Mouse (Mus musculus) forebrain, embryonic 13.5 days (tissue): Measurements from ENCODE around the gene Hoxa11. TPM values are rescaled to one million over a fixed set of nuclear protein-coding genes. Genes with fewer than 3 reads are reported as not detected.

Experiments
- ATAC-seq: fragments of 200-750 bp; cut with Nextera tagmentation; 2 replicates; pipeline ENCODE4 v1.8.0; 2017
- H3K27ac ChIP-seq: fragments of 300-500 bp; sonication (generic); 2 replicates; pipeline ENCODE4 v1.5.1; 2015; ENCODE audit warnings: inconsistent platforms, mild to moderate bottlenecking, moderate library complexity
- H3K27me3 ChIP-seq: fragments of 300-500 bp; sonication (generic); 2 replicates; pipeline ENCODE4 v1.6.1; 2015; ENCODE audit warnings: mild to moderate bottlenecking, inconsistent platforms
- H3K36me3 ChIP-seq: fragments of 300-500 bp; sonication (generic); 2 replicates; pipeline ENCODE4 v1.6.1; 2015; ENCODE audit warnings: mild to moderate bottlenecking, inconsistent platforms; ENCODE audit not compliant: poor library complexity, severe bottlenecking
- H3K4me1 ChIP-seq: fragments of 300-500 bp; sonication (generic); 2 replicates; pipeline ENCODE4 v1.6.1; 2015; ENCODE audit warnings: inconsistent platforms
- H3K4me2 ChIP-seq: fragments of 300-500 bp; sonication (generic); 2 replicates; pipeline ENCODE4 v1.6.1; 2015; ENCODE audit warnings: inconsistent platforms, mild to moderate bottlenecking, moderate library complexity
- H3K4me3 ChIP-seq: fragments of 300-500 bp; sonication (generic); 2 replicates; pipeline ENCODE4 v1.5.1; 2015; ENCODE audit warnings: mild to moderate bottlenecking, inconsistent platforms
- H3K9ac ChIP-seq: fragments of 300-500 bp; sonication (generic); 2 replicates; pipeline ENCODE4 v1.6.1; 2015; ENCODE audit warnings: mild to moderate bottlenecking, inconsistent platforms
- H3K9me3 ChIP-seq: fragments of 300-500 bp; sonication (generic); replicated peaks from 2 replicates; pipeline ENCODE4 v1.6.1; 2016; ENCODE audit warnings: inconsistent platforms
- WGBS: fragments of 180-500 bp; shearing (Covaris S2); methylation state at CpG from one replicate; pipeline ENCODE4 v1.1.7; 2015; 5-methylcytosine and 5-hydroxymethylcytosine counted together
- polyA plus RNA-seq: library from polyadenylated mRNA; unstranded; fragments of >200 nt; fragmentation: Nextera tagmentation; extraction: Ambion mirVana; gene quantifications from 2 replicates; pipeline ENCODE4 v1.2.1, GENCODE M21; 2015

Hoxa11 gene
- polyA plus RNA-seq, 1 experiment from 2014 or later = 0.12 TPM

DNA sequence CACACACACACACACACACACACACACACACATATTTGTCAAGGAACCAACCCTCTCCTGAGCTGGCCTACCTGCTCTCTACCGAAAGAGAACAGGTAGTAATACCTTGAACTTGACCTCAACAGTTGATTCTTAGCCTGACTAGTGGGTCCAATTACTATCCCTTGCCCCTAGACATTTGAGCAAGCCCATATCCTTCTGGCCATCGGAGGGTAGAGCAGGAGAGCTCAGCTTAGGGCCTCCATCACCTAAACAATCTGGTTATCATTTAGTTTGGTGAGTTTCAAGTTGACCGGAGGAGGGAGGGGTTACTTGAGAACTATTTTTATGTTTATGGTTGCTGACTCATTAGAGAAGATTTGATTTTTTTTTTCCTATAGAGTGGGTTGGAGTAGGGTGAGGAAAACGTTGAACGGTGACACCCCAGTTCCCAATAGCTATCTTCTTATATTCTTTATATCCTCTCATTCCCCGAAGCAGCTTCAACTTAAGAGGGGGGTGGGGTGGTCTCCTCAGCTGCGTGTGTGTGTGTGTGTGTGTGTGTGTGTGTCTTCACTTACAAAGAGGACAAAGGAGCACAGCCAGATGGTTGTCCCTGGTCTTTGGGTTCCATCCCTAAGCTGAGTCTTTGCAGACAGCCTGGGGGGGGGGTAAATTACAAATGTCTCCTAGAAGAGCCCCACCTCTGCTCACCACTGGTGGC is 5.7 kb upstream of the Hoxa11 start:
- Histone ChIP-seq H3K9ac (no peak overlapping the region), H3K27me3 (peaks cover 99% of the 10 kb centered on the region), H3K36me3 (no peaks in the 10 kb centered on the region), H3K4me1 (0 out of 2 replicates have a peak, but pooled peaks cover 3% of the 10 kb centered on the region), H3K9me3 (no peaks in the 10 kb centered on the region), H3K4me2 (no peak overlapping the region), H3K27ac (no peak overlapping the region), H3K4me3 (no peak overlapping the region)
- WGBS = 14% methylated on average over 7 of the region's 7 CpGs
- no peak for ATAC-seq

DNA sequence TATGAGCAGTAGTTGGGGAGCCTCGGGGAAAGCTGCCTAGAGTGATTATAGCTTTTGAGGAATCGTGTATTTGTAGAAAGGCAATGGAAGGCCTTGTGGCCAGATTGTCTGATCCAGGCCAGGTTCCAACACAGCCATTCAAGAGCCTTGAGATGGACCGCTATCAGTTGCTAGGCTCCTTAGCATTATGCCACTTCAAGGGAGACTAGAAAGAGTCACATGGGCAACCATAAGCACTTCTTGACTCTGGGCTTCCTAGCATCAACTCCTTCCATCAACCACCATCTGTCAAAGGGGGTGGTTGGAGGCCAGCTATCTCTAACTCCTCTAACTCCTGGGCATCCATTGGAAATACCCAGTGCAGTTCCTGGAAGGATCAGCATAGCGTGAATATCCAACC is 4.2 kb upstream of the Hoxa11 start:
- Histone ChIP-seq H3K9ac (no peak overlapping the region), H3K4me3 (no peak overlapping the region), H3K27me3 (peaks cover 99% of the 10 kb centered on the region), H3K4me2 (no peak overlapping the region), H3K9me3 (no peaks in the 10 kb centered on the region), H3K4me1 (0 out of 2 replicates have a peak, but pooled peaks cover 3% of the 10 kb centered on the region), H3K36me3 (no peaks in the 10 kb centered on the region), H3K27ac (no peak overlapping the region)
- ATAC-seq = no peak
- WGBS = 0% methylated on average over 4 of the region's 4 CpGs

DNA sequence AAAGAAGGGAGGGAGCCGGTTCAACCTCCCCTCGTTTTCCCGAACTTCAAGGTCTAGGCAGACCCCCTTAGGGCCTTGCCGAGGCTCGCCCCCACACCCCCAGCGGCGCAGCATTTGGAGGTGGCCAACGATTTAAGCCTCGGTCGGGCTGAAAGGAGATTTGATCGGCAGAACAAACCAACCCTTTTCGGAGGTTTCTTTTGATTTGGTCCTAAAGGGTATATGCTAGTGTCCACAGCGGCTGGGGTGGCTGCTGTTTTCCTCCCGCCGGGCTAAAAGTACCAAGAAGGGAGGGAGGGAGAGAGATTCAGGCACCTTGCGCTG is 3.8 kb upstream of the Hoxa11 start:
- Histone ChIP-seq H3K36me3 (no peaks in the 10 kb centered on the region), H3K4me3 (no peak overlapping the region), H3K27me3 (peaks cover 100% of the 10 kb centered on the region), H3K4me2 (no peak overlapping the region), H3K4me1 (0 out of 2 replicates have a peak, but pooled peaks cover 3% of the 10 kb centered on the region), H3K9ac (no peak overlapping the region), H3K27ac (no peak overlapping the region), H3K9me3 (no peaks in the 10 kb centered on the region)
- no peak for ATAC-seq
- under 1% methylated on average over 16 of the region's 16 CpGs for WGBS

DNA sequence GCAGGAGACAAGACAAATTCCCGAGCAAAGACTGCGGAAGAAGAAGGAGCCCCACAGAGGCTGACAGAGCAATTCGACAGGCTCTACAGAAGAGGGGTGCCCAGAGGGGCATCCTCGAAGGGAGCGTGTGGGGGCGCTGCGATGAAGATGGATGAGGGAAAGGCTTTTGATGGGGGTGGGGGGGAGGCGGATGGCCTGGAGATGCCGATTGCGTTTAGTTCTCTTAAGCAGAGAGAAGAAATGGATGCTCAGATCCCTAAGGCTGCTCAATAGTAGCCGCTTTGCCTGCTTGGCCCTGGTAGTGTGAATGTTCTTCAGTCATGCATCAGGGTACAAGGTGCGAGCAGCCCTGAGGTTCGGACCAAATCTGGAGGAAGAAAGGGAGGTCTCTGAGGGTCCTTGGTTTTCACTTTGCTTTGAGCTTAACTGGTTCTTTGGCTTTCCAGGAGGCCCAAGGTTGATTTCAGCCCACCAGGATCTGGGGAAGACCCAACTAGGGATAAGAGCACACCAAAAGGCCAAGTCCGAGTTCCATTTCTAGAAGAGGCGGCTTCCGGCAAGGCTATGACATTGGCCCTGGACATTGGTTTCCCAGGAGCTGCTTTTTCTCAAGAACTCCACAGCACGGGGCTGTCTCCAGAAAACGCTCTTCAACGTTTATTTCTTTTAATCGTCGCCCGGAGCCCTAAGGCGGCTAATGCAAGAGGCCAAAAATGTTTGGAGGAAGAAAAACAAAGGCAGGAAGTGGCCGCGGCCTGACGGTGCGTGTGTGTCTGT is 3.2 kb upstream of the Hoxa11 start:
- no peak for ATAC-seq
- H3K9me3 ChIP-seq = no peaks in the 10 kb centered on the region
- no peak overlapping the region for H3K4me3 ChIP-seq
- H3K4me2 ChIP-seq = no peak overlapping the region
- H3K27me3 ChIP-seq = peaks cover 100% of the 10 kb centered on the region
- H3K9ac ChIP-seq = no peak overlapping the region
- H3K4me1 ChIP-seq = 0 out of 2 replicates have a peak, but pooled peaks cover 3% of the 10 kb centered on the region
- 1% methylated on average over 27 of the region's 27 CpGs for WGBS
- H3K27ac ChIP-seq = no peak overlapping the region
- H3K36me3 ChIP-seq = no peaks in the 10 kb centered on the region

DNA sequence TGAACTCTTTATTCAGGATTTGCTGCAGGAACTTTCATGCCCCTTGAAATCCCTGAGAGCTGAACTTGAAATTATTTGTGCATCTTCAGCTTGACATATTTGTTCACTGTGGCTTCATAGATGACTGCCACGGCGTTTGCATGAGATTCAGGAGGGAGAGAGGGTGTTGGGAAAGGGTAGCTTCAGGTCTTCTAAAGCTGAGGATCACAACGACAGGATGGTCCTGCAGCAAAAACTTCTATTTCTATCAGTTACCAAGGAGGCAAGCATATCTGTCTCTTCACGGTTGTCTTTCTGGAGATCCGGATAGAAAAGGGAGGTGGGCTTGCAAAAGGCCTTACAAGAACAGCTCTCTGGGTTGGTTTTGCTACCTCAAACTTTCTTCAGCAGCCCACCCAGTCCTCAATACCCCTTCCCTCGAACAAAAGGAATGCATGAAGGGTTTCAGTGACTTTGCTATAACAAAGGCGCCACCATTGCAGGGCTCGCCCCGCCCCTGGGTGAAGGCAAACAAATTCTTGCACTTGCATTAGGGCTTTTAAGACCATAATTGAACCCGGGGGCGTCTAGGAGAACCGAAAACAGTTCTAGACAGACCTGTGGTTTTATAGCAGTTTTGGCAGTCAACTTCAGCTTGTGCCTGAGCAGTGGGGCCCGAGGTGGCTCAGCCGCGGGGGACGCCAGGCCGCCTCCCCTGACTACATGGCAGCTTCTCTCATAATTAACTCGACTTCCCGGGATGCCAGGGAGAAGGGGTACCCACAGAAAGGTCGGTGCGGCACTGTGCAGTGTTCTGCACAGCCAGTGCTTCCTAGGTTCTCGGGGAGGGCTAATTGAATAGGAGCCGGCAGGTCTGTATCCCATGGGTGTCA is 2.4 kb upstream of the Hoxa11 start:
- Histone ChIP-seq H3K4me2 (no peak overlapping the region), H3K9ac (no peak overlapping the region), H3K27ac (no peak overlapping the region), H3K4me1 (no peaks in the 10 kb centered on the region), H3K27me3 (peaks cover 100% of the 10 kb centered on the region), H3K36me3 (no peaks in the 10 kb centered on the region), H3K4me3 (no peak overlapping the region), H3K9me3 (no peaks in the 10 kb centered on the region)
- WGBS = 2% methylated on average over 23 of the region's 23 CpGs
- ATAC-seq = no peak

DNA sequence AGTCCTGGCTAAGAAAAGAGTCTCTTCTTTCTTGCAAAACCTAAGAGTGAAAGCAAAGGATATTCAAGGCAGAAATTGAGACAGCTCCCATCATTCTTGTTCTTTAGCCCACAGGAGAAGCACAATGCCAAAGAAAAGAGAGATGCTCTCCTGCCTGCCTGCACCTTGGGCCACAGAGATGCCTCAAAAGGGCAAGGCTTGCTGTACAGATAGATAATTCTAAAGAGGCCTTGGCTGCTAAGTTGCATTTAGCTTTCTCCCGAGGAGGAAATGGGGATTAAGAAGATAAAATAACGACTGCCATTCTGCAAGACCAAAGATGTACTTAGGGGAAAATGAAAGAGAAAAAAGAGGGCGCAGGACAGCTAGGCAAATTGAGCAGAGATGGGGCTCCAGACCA is 1.3 kb upstream of the Hoxa11 start:
- no peak for ATAC-seq

DNA sequence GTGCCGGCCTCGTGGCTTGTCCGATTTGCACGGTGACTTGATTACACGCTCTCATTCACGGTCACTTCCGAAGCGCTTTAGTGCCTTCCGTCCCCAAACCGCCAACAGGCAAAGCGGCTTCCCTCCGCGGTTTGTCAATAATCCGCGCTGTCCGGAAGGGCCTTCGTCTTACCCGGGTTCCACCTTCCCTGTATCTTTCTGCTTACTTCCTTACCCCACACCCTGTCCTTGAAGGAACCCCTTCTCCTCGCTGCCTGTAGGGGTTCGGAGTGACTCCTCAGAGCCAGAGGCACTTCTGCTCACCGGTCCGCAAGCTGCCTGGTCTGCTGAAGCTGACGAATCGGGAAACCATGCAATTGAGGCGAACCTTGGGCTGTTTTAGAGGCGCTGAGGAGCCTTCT is 793 bp upstream of the Hoxa11 start:
- Histone ChIP-seq H3K9ac (no peak overlapping the region), H3K9me3 (no peaks in the 10 kb centered on the region), H3K4me2 (no peak overlapping the region), H3K27me3 (peaks cover 100% of the 10 kb centered on the region), H3K4me1 (no peaks in the 10 kb centered on the region), H3K27ac (no peak overlapping the region), H3K4me3 (no peak overlapping the region), H3K36me3 (no peaks in the 10 kb centered on the region)
- no peak for ATAC-seq
- WGBS = 1% methylated on average over 26 of the region's 26 CpGs

More for the DNA sequence above, 1.3 kb upstream of the Hoxa11 start:
- H3K27ac ChIP-seq = no peak overlapping the region
- H3K4me3 ChIP-seq = no peak overlapping the region
- H3K27me3 ChIP-seq = peaks cover 100% of the 10 kb centered on the region
- no peak overlapping the region for H3K9ac ChIP-seq
- no peaks in the 10 kb centered on the region for H3K4me1 ChIP-seq
- no peaks in the 10 kb centered on the region for H3K36me3 ChIP-seq
- no peaks in the 10 kb centered on the region for H3K9me3 ChIP-seq
- 1% methylated on average over 3 of the region's 3 CpGs for WGBS
- H3K4me2 ChIP-seq = no peak overlapping the region

DNA sequence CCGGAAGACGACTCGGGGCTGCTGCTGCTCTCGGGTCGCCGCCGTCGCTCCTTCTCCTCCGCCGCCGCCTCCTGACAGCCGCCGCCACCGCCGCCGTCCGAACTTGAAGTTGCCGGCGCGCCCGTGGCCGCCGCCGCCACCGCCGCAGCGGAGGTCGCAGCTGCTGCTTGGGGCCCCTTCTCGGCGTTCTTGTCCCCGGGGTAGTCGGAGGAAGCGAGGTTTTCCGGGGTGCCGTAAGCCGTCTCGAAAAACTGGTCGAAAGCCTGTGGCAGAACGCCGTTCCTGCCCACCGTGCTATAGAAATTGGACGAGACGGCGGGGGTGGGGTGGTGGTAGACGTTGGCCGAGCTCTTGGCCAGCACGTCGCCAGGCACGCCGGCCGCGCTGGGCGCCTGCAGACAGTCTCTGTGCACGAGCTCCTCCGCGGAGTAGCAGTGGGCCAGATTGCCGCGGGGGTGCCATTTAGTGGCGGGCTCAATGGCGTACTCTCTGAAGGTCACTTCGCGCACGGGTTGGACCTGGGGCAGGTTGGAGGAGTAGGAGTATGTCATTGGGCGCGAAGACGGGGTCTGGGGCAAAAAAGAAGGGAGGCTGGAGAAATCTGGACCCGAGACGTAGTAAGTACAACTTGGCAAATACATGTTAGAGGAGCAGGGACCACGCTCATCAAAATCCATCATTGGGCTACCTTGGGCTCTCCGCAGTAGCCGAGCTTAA is 412 bp downstream of the Hoxa11 start:
- ATAC-seq = no peak
- WGBS = under 1% methylated on average over 70 of the region's 71 CpGs

DNA sequence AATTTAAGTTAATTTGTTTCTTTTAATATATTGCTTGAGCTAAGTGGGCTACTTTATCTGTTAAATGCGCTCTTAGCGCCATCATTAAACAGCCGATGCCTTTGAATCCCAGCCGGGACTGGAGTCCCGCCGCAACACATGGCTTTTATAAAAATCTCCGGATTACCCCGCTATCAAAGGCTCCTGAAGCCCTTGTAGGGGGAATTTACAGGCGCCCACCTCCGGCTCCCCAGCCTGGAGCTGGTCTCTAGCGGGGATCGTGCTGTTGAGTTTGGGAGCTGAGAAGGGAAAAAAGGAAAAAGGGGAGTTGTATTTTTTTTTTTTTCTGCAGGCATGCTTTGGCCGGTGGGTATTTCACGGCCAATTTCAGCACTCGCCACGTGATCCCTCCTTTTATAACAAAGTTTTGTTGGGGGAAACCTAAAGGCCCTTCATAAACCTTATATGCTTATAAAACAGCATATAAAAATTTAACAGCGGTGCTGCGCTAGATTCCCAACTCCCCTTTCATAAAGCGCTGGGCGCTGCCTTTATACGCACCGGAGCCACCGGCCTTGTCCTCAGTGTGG is 1.1 kb downstream of the Hoxa11 start:
- Histone ChIP-seq H3K4me3 (no peak overlapping the region), H3K4me1 (0 out of 2 replicates have a peak, but pooled peaks cover 4% of the 10 kb centered on the region), H3K4me2 (no peak overlapping the region), H3K36me3 (no peaks in the 10 kb centered on the region), H3K9me3 (no peaks in the 10 kb centered on the region), H3K27ac (no peak overlapping the region), H3K9ac (no peak overlapping the region), H3K27me3 (peaks cover 100% of the 10 kb centered on the region)
- WGBS = 2% methylated on average over 23 of the region's 23 CpGs
- no peak for ATAC-seq

More for the DNA sequence above, 412 bp downstream of the Hoxa11 start:
- Histone ChIP-seq H3K4me3 (no peak overlapping the region), H3K4me1 (0 out of 2 replicates have a peak, but pooled peaks cover 2% of the 10 kb centered on the region), H3K9ac (no peak overlapping the region), H3K4me2 (no peak overlapping the region), H3K9me3 (no peaks in the 10 kb centered on the region), H3K27me3 (peaks cover 100% of the 10 kb centered on the region), H3K36me3 (no peaks in the 10 kb centered on the region), H3K27ac (no peak overlapping the region)

DNA sequence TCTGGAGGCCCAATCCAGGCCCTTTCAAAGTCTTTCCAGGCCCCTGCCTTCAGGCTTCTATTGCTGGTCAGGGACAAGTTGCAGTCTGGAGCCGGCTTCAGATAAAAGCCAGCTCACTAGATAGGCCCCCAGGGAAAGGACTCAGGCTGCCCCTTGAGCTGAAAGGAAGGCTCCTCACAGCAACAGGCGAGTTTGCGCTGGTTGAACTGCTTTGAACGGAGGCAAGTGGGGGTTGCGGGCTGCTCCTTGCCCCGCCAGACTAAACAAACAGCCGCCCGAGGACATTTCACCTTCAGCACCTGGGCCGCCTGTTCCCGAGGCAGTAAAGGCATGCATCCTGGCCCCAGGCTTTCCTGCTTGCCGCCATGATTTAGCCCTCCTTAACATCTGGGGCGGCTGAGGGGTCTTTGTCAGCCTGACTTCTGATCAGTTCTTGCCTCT is 1.9 kb downstream of the Hoxa11 start:
- no peak overlapping the region for H3K9ac ChIP-seq
- no peak overlapping the region for H3K27ac ChIP-seq
- no peak overlapping the region for H3K4me2 ChIP-seq
- 2% methylated on average over 12 of the region's 12 CpGs for WGBS
- H3K9me3 ChIP-seq = no peaks in the 10 kb centered on the region
- H3K27me3 ChIP-seq = peaks cover 100% of the 10 kb centered on the region
- H3K36me3 ChIP-seq = no peaks in the 10 kb centered on the region
- H3K4me3 ChIP-seq = no peak overlapping the region
- 0 out of 2 replicates have a peak, but pooled peaks cover 4% of the 10 kb centered on the region for H3K4me1 ChIP-seq
- ATAC-seq = no peak

DNA sequence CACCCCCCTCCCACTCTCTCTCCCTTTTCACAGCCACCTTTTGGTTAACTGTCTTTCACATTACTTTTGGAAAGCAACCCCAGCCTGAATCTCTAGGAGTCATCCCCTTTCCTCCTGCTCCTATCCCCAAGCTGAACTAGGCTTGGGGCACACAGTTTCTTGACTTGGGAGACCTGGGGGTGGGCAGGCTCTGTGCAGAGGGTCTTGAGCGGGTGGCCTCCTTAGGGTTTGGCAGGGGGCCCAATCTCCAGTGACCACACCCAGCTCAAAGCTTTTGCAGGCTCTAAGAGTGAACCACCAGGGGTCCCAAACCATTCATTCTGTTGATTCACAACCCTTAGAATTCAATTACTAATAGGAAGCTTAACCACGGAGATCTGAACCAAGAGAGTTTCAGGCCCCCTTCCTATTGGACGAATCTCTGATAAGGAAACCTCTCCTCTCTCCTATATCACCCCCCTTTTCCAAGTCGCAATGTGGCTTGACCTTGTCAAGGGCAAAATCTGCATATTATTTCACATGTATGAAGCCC is 2.7 kb downstream of the Hoxa11 start:
- Histone ChIP-seq H3K4me2 (no peak overlapping the region), H3K4me1 (0 out of 2 replicates have a peak, but pooled peaks cover 4% of the 10 kb centered on the region), H3K27me3 (peaks cover 100% of the 10 kb centered on the region), H3K27ac (no peak overlapping the region), H3K36me3 (no peaks in the 10 kb centered on the region), H3K9ac (no peak overlapping the region), H3K4me3 (no peak overlapping the region), H3K9me3 (no peaks in the 10 kb centered on the region)
- WGBS = 2% methylated on average over 4 of the region's 4 CpGs
- no peak for ATAC-seq
